Mouse (Mus musculus) kidney, embryonic 15.5 days (tissue): Measurements from ENCODE around the gene Cttnbp2nl. TPM values are rescaled to one million over a fixed set of nuclear protein-coding genes. Genes with fewer than 3 reads are reported as not detected.

ENCODE experiments used
- ATAC-seq: fragments of 200-750 bp; cut with Nextera tagmentation; replicated peaks from 2 replicates; pipeline ENCODE4 v1.8.0; 2017; ENCODE audit warnings: moderate TSS enrichment; ENCODE audit not compliant: low FRiP score
- H3K27ac ChIP-seq: fragments of 300-500 bp; sonication (generic); 2 replicates; pipeline ENCODE4 v1.5.1; 2015; ENCODE audit warnings: mild to moderate bottlenecking, inconsistent platforms
- H3K27me3 ChIP-seq: fragments of 300-500 bp; sonication (generic); 2 replicates; pipeline ENCODE4 v1.6.1; 2015; ENCODE audit warnings: inconsistent platforms
- H3K36me3 ChIP-seq: fragments of 300-500 bp; sonication (generic); 2 replicates; pipeline ENCODE4 v1.6.1; 2015; ENCODE audit warnings: inconsistent platforms
- H3K4me1 ChIP-seq: fragments of 300-500 bp; sonication (generic); 2 replicates; pipeline ENCODE4 v1.6.1; 2015; ENCODE audit warnings: inconsistent platforms
- H3K4me2 ChIP-seq: fragments of 300-500 bp; sonication (generic); 2 replicates; pipeline ENCODE4 v1.6.1; 2015; ENCODE audit warnings: moderate library complexity, mild to moderate bottlenecking, inconsistent platforms
- H3K4me3 ChIP-seq: fragments of 300-500 bp; sonication (generic); replicated peaks from 2 replicates; pipeline ENCODE4 v1.5.1; 2015; ENCODE audit warnings: mild to moderate bottlenecking, inconsistent platforms
- H3K9ac ChIP-seq: fragments of 300-500 bp; sonication (generic); 2 replicates; pipeline ENCODE4 v1.6.1; 2015; ENCODE audit warnings: mild to moderate bottlenecking, inconsistent platforms
- H3K9me3 ChIP-seq: fragments of 300-500 bp; sonication (generic); replicated peaks from 2 replicates; pipeline ENCODE4 v1.6.1; 2016; ENCODE audit warnings: inconsistent platforms
- WGBS: fragments of 180-500 bp; shearing (Covaris S2); methylation state at CpG from one replicate; pipeline ENCODE4 v1.1.7; 2015; ENCODE audit warnings: mixed read lengths; 5-methylcytosine and 5-hydroxymethylcytosine counted together
- polyA plus RNA-seq: library from polyadenylated mRNA; unstranded; fragments of >200 nt; fragmentation: Nextera tagmentation; extraction: Ambion mirVana; gene quantifications from 2 replicates; pipeline ENCODE4 v1.2.1, GENCODE M21; 2015

The Cttnbp2nl gene
- polyA plus RNA-seq, 1 experiment from 2014 or later = 29.4 TPM

DNA sequence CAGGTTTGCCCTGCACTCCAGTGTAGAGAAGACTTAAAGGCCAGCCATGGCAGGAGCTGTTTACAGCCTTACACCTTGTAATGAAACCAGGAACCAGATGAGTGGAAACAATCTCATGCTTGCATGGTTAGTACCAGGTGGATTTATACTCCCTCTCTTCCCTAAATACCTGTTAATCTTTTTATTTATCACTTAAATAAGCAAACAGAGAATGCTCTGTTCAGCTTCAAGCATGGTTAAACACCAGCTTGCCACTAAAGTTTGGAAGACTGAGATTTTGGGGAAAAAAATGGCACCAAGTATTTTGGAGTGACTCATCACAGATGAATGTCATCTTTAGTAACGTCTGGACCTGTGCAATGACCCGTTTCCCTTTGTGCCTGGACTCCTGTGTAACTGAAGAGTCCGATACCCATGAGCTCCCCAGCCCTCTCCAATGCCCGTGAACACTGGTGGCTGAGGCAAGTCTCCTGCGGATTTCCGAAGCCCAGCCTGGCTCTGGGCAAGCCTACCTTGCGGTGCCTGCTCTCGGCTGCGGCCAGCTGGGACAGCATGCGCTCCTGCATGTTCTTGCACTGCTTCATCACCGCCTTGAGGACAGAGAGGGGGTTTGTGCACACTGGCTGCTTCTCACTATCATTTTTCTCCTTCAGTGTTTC, 42.1 kb downstream of the Cttnbp2nl start:
- no peak for ATAC-seq
- 72% methylated on average over 11 of the region's 11 CpGs for WGBS
- peaks cover 57% of the 10 kb centered on the region for H3K36me3 ChIP-seq

DNA sequence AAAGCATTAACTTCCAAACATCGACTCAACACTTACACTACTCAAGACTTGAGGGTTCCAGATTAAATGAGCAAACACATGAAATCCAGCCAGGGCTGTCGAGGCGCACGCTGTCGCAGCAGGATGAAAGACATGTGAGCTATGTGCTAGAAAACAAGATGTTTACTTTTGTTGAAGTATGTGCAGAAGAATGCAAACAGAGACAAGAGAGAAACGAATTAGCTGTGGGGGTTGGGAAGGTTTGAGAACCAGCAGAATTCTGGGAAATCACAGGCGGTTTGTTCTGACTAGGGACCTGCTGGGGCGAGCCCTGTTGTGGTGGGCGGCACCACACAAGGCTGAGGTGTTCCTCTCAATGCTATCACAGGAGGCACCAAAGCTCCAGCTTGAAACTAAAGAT, 44.9 kb downstream of the Cttnbp2nl start:
- Histone ChIP-seq H3K36me3 (peaks cover 85% of the 10 kb centered on the region), H3K9me3 (no peaks in the 10 kb centered on the region), H3K4me3 (no peak overlapping the region), H3K4me1 (no peaks in the 10 kb centered on the region), H3K27me3 (no peaks in the 10 kb centered on the region), H3K9ac (no peak overlapping the region), H3K27ac (no peak overlapping the region), H3K4me2 (no peak overlapping the region)
- no peak for ATAC-seq
- WGBS = 88% methylated on average over 9 of the region's 9 CpGs

More for the DNA sequence above, 42.1 kb downstream of the Cttnbp2nl start:
- Histone ChIP-seq H3K4me3 (no peak overlapping the region), H3K27ac (0 out of 2 replicates have a peak overlapping the region, but pooled peaks have one; percentile 5), H3K4me2 (no peak overlapping the region), H3K9me3 (no peaks in the 10 kb centered on the region), H3K9ac (no peak overlapping the region), H3K27me3 (no peaks in the 10 kb centered on the region), H3K4me1 (0 out of 2 replicates have a peak, but pooled peaks cover under 1% of the 10 kb centered on the region)

DNA sequence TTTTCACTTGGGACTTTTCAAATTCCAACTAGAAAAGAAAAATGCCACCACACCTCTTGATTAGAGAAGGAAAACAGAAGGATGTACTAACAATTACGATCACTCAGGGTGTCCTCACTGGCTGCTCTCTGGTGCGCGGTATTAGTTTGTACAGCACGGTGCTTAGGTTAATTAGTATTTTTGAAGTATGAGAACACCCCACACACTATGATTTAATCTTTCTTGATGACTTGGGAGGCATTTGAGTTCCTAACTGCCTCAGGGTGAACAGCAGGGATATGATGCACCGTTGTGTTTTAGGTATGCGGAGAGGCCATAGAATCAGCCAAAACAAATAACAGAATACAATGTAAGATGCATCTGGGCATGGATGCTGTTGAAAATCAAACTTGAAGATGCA, 46.8 kb downstream of the Cttnbp2nl start:
- H3K4me2 ChIP-seq = no peak overlapping the region
- H3K36me3 ChIP-seq = peaks cover 97% of the 10 kb centered on the region
- H3K4me3 ChIP-seq = no peak overlapping the region
- no peak overlapping the region for H3K9ac ChIP-seq
- H3K27ac ChIP-seq = 0 out of 2 replicates have a peak overlapping the region, but pooled peaks have one; percentile 6
- H3K4me1 ChIP-seq = no peaks in the 10 kb centered on the region
- no peak for ATAC-seq
- H3K9me3 ChIP-seq = no peaks in the 10 kb centered on the region
- 72% methylated on average over 6 of the region's 6 CpGs for WGBS
- H3K27me3 ChIP-seq = no peaks in the 10 kb centered on the region

DNA sequence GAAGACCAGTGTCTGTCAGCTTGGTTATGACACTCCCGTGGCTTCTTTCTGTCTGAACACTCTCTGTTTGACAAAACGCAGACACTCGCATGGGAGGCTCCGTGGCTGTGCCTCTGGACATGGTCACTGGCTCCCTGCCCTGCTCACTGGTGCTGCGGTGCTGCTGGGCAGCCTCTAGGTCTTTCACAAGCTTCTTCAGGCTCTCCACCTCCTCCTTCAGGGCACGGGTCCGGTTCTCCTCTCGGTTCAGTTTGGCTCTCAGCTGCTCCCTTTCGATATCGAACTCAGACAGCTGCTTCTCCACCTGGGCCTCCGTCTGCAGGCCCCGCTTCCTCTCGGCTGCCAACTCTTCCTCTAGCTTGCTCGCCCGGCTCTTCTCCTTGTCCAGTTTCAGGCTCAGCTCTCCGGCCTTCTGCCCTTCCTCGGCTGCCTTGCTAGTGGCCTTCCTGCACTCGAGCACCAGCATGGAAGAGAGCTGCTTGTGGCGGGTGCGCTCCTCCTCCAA, 47.3 kb downstream of the Cttnbp2nl start:
- 86% methylated on average over 20 of the region's 20 CpGs for WGBS
- ATAC-seq = no peak
- peak overlapping the region; percentile 6; the same call in 1 of the 2 replicates for H3K27ac ChIP-seq
- no peaks in the 10 kb centered on the region for H3K4me1 ChIP-seq
- peaks cover 92% of the 10 kb centered on the region for H3K36me3 ChIP-seq
- no peaks in the 10 kb centered on the region for H3K27me3 ChIP-seq
- H3K9me3 ChIP-seq = no peaks in the 10 kb centered on the region
- no peak overlapping the region for H3K9ac ChIP-seq
- H3K4me3 ChIP-seq = no peak overlapping the region
- H3K4me2 ChIP-seq = no peak overlapping the region

DNA sequence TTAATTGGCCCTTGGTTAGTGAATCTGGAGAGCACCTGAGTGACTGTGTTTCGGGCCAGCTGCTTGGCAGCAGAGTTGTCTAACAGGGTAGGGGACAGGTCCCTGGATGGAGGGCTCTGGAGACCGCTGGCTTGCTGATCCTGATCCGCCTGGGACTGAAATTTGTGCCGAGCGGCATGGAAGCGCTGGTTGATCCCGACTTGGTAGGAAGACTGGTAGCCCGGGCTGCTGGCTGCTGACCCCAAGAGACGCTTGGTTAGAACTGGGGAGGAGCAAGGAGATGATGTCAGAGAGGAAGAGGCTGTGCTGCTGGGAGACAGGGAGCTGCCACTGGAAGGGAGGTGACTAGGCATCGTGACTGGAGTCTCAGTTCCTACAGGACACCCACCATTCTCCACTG, 47.9 kb downstream of the Cttnbp2nl start:
- peaks cover 86% of the 10 kb centered on the region for H3K36me3 ChIP-seq
- H3K4me3 ChIP-seq = no peak overlapping the region
- WGBS = 89% methylated on average over 10 of the region's 10 CpGs
- H3K9ac ChIP-seq = no peak overlapping the region
- H3K4me1 ChIP-seq = no peaks in the 10 kb centered on the region
- H3K27me3 ChIP-seq = no peaks in the 10 kb centered on the region
- ATAC-seq = no peak
- H3K9me3 ChIP-seq = no peaks in the 10 kb centered on the region
- H3K4me2 ChIP-seq = no peak overlapping the region
- H3K27ac ChIP-seq = no peak overlapping the region

DNA sequence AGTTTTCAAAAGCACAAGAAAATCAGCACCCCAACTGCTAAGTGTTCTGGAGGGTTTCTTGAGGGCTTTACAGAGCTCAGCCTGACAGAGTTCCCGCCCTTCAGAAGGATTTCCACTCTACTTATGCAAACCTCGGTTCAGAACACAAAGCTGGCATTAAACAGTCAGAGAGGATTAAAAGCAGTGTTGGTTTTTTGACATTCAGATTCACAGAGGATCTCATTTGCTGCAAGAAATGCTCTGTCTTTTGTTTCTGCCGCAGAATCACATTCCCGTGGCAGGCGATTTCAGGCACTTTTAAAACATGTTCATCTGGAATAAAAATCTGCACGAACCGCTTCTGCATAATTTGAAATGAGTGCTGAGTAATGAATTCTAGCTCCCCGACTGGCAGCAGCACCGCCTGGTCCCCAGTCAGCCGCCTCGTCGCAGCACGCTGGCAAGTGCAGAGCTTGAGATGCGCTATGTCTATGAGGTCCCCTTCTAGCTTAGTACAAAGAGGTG, 48.9 kb downstream of the Cttnbp2nl start:
- Histone ChIP-seq H3K4me2 (no peak overlapping the region), H3K27ac (no peak overlapping the region), H3K4me1 (no peaks in the 10 kb centered on the region), H3K36me3 (peaks cover 76% of the 10 kb centered on the region), H3K9me3 (no peaks in the 10 kb centered on the region), H3K9ac (no peak overlapping the region), H3K4me3 (no peak overlapping the region), H3K27me3 (no peaks in the 10 kb centered on the region)
- WGBS = 91% methylated on average over 14 of the region's 14 CpGs
- no peak for ATAC-seq

DNA sequence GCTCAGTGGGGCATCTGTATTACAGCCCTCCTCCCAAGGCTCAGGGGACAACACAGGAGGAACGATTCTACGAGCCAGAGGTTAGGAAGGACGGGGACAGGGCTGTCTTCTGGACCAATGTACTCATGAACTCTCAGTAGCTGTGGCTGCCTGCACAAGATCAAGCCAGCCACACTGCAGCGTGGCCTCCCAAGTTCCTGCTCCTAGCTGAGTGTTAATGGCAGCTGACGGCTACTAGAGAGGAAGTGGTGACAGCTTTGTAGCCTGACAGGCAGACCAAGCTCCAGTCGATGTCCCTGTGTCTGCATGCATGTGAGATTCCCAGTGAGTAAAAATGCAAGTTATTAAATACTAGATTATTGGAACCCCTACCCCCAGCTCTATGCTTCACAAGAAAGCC, 51.6 kb downstream of the Cttnbp2nl start:
- no peak overlapping the region for H3K27ac ChIP-seq
- no peak overlapping the region for H3K4me2 ChIP-seq
- peaks cover 7% of the 10 kb centered on the region; the same call in 1 of the 2 replicates for H3K4me1 ChIP-seq
- no peak overlapping the region for H3K9ac ChIP-seq
- no peak for ATAC-seq
- WGBS = 72% methylated on average over 6 of the region's 6 CpGs
- peaks cover 52% of the 10 kb centered on the region for H3K36me3 ChIP-seq
- no peak overlapping the region for H3K4me3 ChIP-seq
- H3K27me3 ChIP-seq = no peaks in the 10 kb centered on the region
- no peaks in the 10 kb centered on the region for H3K9me3 ChIP-seq

DNA sequence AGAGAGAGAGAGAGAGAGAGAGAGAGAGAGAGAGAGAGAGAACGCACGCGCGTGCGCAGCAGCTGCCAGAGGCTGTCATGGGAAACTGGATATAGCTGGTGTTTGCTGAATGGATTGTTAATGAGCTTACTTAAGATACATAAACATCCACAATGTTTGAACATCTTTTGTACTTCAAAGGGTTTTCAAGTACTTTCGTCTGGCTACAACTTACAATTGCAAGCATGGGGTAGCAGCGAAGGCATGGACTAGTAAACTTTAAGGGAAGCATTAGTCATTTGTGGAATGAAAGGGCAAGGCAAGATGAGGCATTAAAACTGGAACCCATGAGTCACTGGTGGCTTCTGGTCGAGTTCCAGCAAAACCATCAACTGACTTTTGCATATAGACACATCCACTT, 52.4 kb downstream of the Cttnbp2nl start:
- Histone ChIP-seq H3K36me3 (peaks cover 43% of the 10 kb centered on the region), H3K9me3 (no peaks in the 10 kb centered on the region), H3K27me3 (no peaks in the 10 kb centered on the region), H3K4me3 (no peak overlapping the region), H3K27ac (no peak overlapping the region), H3K9ac (no peak overlapping the region), H3K4me1 (peaks cover 7% of the 10 kb centered on the region; the same call in 1 of the 2 replicates), H3K4me2 (no peak overlapping the region)
- ATAC-seq = no peak
- 90% methylated on average over 8 of the region's 8 CpGs for WGBS

DNA sequence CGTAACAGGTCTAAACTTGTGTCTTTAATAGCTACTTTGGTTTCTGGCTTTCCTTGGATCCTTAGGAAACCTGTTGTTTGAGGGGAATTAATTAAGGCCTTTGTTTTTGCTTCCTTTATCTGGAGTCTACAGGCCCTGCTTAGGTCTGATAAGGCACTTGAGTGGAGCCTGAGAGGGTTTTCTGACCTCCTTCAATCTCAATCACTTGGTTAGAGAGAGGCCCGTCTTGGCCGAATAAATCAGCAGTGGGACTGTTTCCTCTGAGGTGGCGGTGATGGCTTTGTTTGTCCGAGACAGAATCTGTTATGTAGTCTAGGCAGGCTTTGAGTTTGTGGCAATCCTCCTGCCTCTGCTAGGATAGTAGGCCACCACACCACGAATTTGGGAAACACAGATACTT, 55.4 kb downstream of the Cttnbp2nl start:
- 45% methylated on average over 6 of the region's 6 CpGs for WGBS
- peaks cover 13% of the 10 kb centered on the region for H3K36me3 ChIP-seq
- H3K9ac ChIP-seq = no peak overlapping the region
- H3K4me3 ChIP-seq = no peak overlapping the region
- no peak for ATAC-seq
- no peaks in the 10 kb centered on the region for H3K27me3 ChIP-seq
- peaks cover 27% of the 10 kb centered on the region for H3K4me1 ChIP-seq
- no peak overlapping the region for H3K4me2 ChIP-seq
- peak overlapping the region; percentile 10 for H3K27ac ChIP-seq
- no peaks in the 10 kb centered on the region for H3K9me3 ChIP-seq

DNA sequence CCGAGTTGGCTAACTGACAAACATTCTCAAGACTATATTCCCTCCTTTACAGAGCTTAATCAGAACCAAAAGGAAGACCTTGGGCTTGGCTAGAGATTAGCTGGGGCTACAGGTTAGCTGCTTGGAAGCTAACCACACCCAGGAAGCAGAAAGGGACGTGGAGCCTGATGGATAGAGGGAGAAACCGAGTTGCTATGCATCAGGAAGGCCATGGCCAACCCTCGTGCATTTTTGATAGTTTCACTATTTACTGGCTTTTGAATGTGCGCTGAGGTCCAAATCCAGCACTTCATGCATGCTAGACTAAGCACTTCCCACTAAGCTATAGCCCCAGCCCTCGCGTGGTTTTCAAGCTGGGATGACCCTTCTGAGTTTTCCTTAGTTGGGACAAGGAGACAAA, 57.2 kb downstream of the Cttnbp2nl start:
- Histone ChIP-seq H3K9ac (no peak overlapping the region), H3K9me3 (no peaks in the 10 kb centered on the region), H3K27me3 (no peaks in the 10 kb centered on the region), H3K4me3 (no peak overlapping the region), H3K36me3 (no peaks in the 10 kb centered on the region), H3K4me2 (no peak overlapping the region), H3K27ac (no peak overlapping the region), H3K4me1 (peaks cover 28% of the 10 kb centered on the region)
- WGBS = 82% methylated on average over 7 of the region's 7 CpGs
- ATAC-seq = no peak

DNA sequence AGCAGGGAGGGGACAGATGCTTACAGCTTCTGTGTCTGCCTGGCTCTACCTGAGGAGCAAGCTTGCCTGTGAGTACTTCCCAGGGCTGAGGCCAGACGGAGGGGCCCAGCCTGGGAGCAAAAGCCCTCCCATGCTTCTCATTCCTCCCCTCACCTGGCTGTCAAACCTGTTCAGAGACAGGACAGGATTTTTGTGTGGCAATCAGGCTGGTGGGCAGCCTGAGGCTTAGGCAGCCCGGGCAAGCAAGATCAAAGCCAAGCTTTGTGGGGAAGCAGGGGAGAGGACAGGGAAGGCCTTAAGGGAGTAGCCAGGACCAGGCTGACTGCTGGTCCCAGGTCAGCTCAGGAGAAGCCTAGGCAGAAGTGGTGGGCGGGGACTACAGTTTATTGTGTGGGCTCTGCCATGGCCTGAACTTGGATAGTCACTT, 58.5 kb downstream of the Cttnbp2nl start:
- Histone ChIP-seq H3K4me3 (no peak overlapping the region), H3K27me3 (no peaks in the 10 kb centered on the region), H3K4me2 (no peak overlapping the region), H3K9me3 (no peaks in the 10 kb centered on the region), H3K4me1 (peaks cover 28% of the 10 kb centered on the region), H3K36me3 (no peaks in the 10 kb centered on the region), H3K27ac (peak overlapping the region; percentile 66), H3K9ac (no peak overlapping the region)
- 43% methylated on average over 3 of the region's 3 CpGs for WGBS
- ATAC-seq = no peak

DNA sequence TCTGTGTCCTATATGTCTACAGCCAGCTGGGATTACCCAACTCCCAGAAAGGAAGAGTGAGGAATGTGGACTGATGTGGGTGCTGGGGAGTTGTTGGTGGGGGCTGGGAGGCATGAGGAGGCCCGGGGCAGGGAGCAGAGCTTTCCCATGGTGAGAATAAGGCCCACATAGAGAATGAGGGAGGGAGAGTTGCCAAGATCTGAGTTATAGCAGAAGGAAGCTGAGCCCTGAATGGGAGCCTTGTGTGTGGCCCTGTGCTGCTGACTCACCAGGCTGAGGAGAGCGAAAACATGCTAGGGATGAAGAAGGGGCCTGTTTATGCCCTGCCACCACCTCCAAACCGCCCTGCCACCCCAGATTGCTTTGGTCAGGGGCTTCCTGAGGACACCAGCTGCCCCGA, 59.1 kb downstream of the Cttnbp2nl start:
- no peaks in the 10 kb centered on the region for H3K36me3 ChIP-seq
- H3K4me1 ChIP-seq = peaks cover 28% of the 10 kb centered on the region
- WGBS = 37% methylated on average over 4 of the region's 4 CpGs
- no peak overlapping the region for H3K4me2 ChIP-seq
- no peaks in the 10 kb centered on the region for H3K9me3 ChIP-seq
- H3K27ac ChIP-seq = peak overlapping the region; percentile 66
- no peaks in the 10 kb centered on the region for H3K27me3 ChIP-seq
- no peak overlapping the region for H3K9ac ChIP-seq
- ATAC-seq = peak; percentile 63; the same call in 1 of the 2 replicates
- H3K4me3 ChIP-seq = no peak overlapping the region
